Mouse (Mus musculus) megakaryocyte, embryonic 14.5 days (primary cell): Measurements from ENCODE around the gene Gm49361.

Experiments used
- FLI1 ChIP-seq: IDR thresholded peaks from 2 replicates; pipeline ENCODE4 v1.6.1; 2012; ENCODE audit warnings: low read length, inconsistent platforms, mixed read lengths
- GATA1 ChIP-seq: IDR thresholded peaks from 3 replicates; pipeline ENCODE4 v1.6.1; 2012; ENCODE audit warnings: mixed read lengths, low read length, inconsistent platforms, borderline replicate concordance

- TF ChIP-seq GATA1 (no peak), FLI1 (no peak)
Observed at GRCm38 (mm10) chr14:57615828-57616227, 130.1 kb downstream of the Gm49361 start.
